Mouse (Mus musculus) ES-E14 (cell line): ENCODE data around the gene Chmp6. TPM values are rescaled to one million over a fixed set of nuclear protein-coding genes. Genes with fewer than 3 reads are reported as not detected.

Experiments used
- DNase-seq: peaks from one replicate; pipeline ENCODE4 v3.0.0-alpha.2; 2013; ENCODE audit warnings: low read depth, low spot score
- H3K27ac ChIP-seq: 2 replicates; pipeline ENCODE4 v1.5.1; 2012; ENCODE audit warnings: low read depth, mild to moderate bottlenecking, low read length, moderate library complexity, mixed read lengths; ENCODE audit not compliant: poor library complexity, insufficient read depth, severe bottlenecking
- H3K36me3 ChIP-seq: 2 replicates; pipeline ENCODE4 v1.6.1; 2012; ENCODE audit warnings: mild to moderate bottlenecking, low read length, moderate library complexity, mixed read lengths; ENCODE audit not compliant: control insufficient read depth, poor library complexity, insufficient read depth, severe bottlenecking
- H3K4me1 ChIP-seq, 2 experiments: fragments of 150-350 bp in 1 of 2; sonication (generic) in 1 of 2; 2 replicates each; pipeline ENCODE4 v1.6.1; 2012; ENCODE audit warnings: low read length in 2 of 2, mild to moderate bottlenecking in 1 of 2, mixed read lengths in 1 of 2; ENCODE audit not compliant: control insufficient read depth in 2 of 2, insufficient read depth in 2 of 2, poor library complexity in 1 of 2
- H3K4me3 ChIP-seq, 2 experiments: fragments of 150-350 bp in 1 of 2; sonication (generic) in 1 of 2; 2 replicates each; pipeline ENCODE4 v1.5.1; 2012; ENCODE audit warnings: low read length in 2 of 2, low read depth in 1 of 2, mild to moderate bottlenecking in 1 of 2, mixed read lengths in 1 of 2; ENCODE audit not compliant: insufficient read depth in 1 of 2, poor library complexity in 1 of 2, severe bottlenecking in 1 of 2
- H3K9ac ChIP-seq: 2 replicates; pipeline ENCODE4 v1.6.1; 2012; ENCODE audit warnings: low read depth, mild to moderate bottlenecking, low read length, mixed read lengths; ENCODE audit not compliant: poor library complexity, insufficient read depth, severe bottlenecking
- H3K9me3 ChIP-seq: fragments of 150-350 bp; sonication (generic); 2 replicates; pipeline ENCODE4 v1.6.1; 2012; ENCODE audit warnings: low read depth, mild to moderate bottlenecking, low read length; ENCODE audit not compliant: control insufficient read depth, insufficient read depth
- CHD2 ChIP-seq: IDR thresholded peaks from 2 replicates; pipeline ENCODE4 v1.6.1; 2014; ENCODE audit warnings: mild to moderate bottlenecking, low read depth, low read length, inconsistent platforms
- HCFC1 ChIP-seq: IDR thresholded peaks from 2 replicates; pipeline ENCODE4 v1.6.1; 2012; ENCODE audit warnings: low read length, inconsistent platforms, borderline replicate concordance; ENCODE audit not compliant: insufficient read depth
- MAFK ChIP-seq: IDR thresholded peaks from 2 replicates; pipeline ENCODE4 v1.6.1; 2014; ENCODE audit warnings: mild to moderate bottlenecking, low read depth, low read length, inconsistent platforms; ENCODE audit not compliant: insufficient read depth
- ZC3H11A ChIP-seq: IDR thresholded peaks from 2 replicates; pipeline ENCODE4 v1.6.1; 2012; ENCODE audit warnings: low read depth, mild to moderate bottlenecking, inconsistent platforms, low read length, borderline replicate concordance
- ZNF384 ChIP-seq: IDR thresholded peaks from 2 replicates; pipeline ENCODE4 v1.6.1; 2012; ENCODE audit warnings: low read depth, low read length, inconsistent platforms
- in situ Hi-C, 2 experiments: fragments of 600-800 bp; cut with MboI; formaldehyde crosslinking; loops; one replicate each; pipeline ENCODE4 v1.15.1; 2025; ENCODE audit warnings: low sequenced_read_pairs in 2 of 2, inconsistent platforms in 1 of 2; ENCODE audit not compliant: unreplicated experiment in 2 of 2
- total RNA-seq: library from RNA; depleted of rRNA; stranded (reverse); fragments of 300-350 nt; gene quantifications from 2 replicates; pipeline ENCODE4 v1.2.3, GENCODE M21; 2012

Chmp6 gene
- total RNA-seq, 1 experiment: 48.1 TPM

DNA sequence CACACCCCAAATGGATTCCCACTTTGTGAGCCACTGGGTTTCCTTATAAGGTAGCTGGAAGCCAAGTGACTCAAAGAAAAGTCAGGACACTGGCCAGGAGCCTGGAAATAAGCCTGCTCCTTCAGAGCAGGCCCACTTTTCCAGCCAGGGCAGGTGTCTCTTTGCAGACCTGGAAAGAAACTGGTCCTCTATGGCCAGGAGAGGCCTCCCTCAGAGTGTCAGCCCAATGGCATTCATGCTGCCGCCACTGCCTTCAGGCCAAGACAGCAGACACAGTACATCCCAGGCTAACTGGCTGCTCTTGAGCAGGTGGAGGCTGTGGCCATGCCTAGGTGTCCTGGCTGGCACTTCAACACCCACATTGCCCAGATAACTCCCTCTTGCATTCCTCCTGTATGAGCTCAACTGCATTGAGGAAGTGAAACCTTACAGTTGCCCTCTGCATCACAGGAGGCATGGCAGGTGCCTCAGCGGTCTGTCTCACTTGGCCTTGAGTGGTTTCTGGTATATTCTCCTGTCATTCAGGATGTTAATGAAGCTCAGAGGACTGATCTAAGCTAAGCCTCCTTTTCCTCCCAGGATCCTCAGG is 41.6 kb downstream of the Chmp6 start:
- no peak overlapping the region for H3K27ac ChIP-seq
- in situ Hi-C loops: no loop called here
- H3K4me3 ChIP-seq: no peak overlapping the region
- peaks cover 0 to 14% of the 10 kb centered on the region in 2 experiments; a peak in 1 of 4 replicates for H3K4me1 ChIP-seq
- DNase-seq: no peak
- H3K9me3 ChIP-seq: no peaks in the 10 kb centered on the region
- H3K9ac ChIP-seq: no peak overlapping the region
- H3K36me3 ChIP-seq: no peaks in the 10 kb centered on the region
- TF ChIP-seq ZC3H11A: no peak
- TF ChIP-seq MAFK: no peak
- no peak for TF ChIP-seq ZNF384
- TF ChIP-seq HCFC1: no peak
- no peak for TF ChIP-seq CHD2

- Histone ChIP-seq H3K9me3 (no peaks in the 10 kb centered on the region), H3K4me3 (no peak overlapping the region), H3K27ac (no peak overlapping the region), H3K9ac (no peak overlapping the region), H3K36me3 (0 out of 2 replicates have a peak, but pooled peaks cover under 1% of the 10 kb centered on the region), H3K4me1 (peaks cover 0 to 14% of the 10 kb centered on the region in 2 experiments; a peak in 1 of 4 replicates)
- DNase-seq: no peak
- TF ChIP-seq CHD2: no peak
- no peak for TF ChIP-seq ZNF384
- TF ChIP-seq MAFK: no peak
- no peak for TF ChIP-seq ZC3H11A
- TF ChIP-seq HCFC1: no peak
- in situ Hi-C loops: no loop called here
Observed at GRCm38 (mm10) chr11:119955432-119955831, 42.2 kb downstream of the Chmp6 start.

DNA sequence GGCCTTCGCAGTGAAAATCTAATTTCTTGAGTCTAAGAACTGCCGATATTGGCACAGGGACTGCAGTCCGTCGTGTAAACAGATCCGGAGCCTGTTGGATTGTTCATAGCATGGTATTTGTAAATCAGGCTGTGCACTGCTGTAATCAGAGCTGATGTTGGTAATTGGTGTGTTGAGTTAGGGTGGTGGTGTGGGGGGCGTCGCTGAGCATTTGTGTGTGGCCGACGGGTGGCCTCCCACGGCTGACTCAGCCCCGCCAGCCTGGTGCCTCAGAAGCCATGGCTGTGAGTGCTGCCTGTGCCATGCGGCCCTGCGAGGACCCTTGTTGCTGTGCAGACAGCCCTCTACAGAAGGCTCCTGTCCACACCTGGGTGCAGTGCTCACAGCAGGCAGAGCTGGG is 43.3 kb downstream of the Chmp6 start:
- Histone ChIP-seq H3K27ac (no peak overlapping the region), H3K4me1 (peaks cover 0 to 14% of the 10 kb centered on the region in 2 experiments; a peak in 1 of 4 replicates), H3K9ac (no peak overlapping the region), H3K4me3 (no peak overlapping the region), H3K36me3 (0 out of 2 replicates have a peak, but pooled peaks cover 3% of the 10 kb centered on the region), H3K9me3 (no peaks in the 10 kb centered on the region)
- in situ Hi-C loops: no loop called here
- no peak for DNase-seq
- TF ChIP-seq ZC3H11A (no peak), HCFC1 (no peak)

DNA sequence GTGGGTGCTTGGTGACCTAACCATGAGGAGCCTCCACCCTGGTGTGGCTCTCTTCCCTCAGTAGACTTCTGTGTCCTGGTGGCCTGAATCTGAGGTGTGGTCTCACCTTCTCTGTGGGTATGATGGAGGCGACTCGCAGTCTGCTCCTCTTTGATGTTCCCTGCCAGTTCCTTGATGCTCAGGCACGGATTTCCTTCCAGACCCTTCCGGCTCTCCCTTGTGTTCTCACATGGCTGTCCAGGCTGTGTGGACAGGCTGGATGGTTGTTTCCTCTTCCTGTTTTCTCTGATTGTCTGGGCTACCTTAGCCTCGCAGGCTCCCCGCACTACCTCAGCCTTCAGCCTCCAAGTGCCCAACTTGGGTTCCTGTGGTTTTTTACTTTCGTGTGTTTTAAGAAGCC is 45.6 kb downstream of the Chmp6 start:
- H3K4me3 ChIP-seq: no peak overlapping the region
- no peak for TF ChIP-seq ZNF384
- TF ChIP-seq MAFK: no peak
- no peak for TF ChIP-seq CHD2
- no peak for TF ChIP-seq ZC3H11A
- TF ChIP-seq HCFC1: no peak
- no peaks in the 10 kb centered on the region for H3K9me3 ChIP-seq
- DNase-seq: no peak
- in situ Hi-C loops: no loop called here
- 0 out of 2 replicates have a peak, but pooled peaks cover 3% of the 10 kb centered on the region for H3K36me3 ChIP-seq
- H3K27ac ChIP-seq: no peak overlapping the region
- no peak overlapping the region for H3K9ac ChIP-seq
- H3K4me1 ChIP-seq: peaks cover 0 to 14% of the 10 kb centered on the region in 2 experiments; a peak in 1 of 4 replicates

DNA sequence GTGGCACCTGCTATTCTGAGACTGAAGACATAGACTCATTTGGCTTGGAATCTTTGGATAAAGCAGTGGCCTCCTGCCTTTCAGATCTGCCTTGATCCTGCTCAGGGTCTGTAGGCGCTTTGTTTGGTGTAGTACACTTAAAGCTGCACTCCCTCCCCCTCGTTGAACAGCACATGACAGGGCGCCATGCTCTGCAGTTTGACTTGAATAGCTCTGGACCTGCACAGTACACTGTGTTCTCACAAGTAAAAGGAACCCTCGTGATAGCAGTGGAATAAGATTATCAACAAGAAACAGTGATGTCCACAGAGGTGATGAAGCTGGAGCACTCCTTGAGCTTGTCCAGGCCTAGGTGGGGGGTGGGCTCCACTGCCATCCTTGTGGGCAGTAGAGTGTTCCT is 46.5 kb downstream of the Chmp6 start:
- Histone ChIP-seq H3K4me3 (no peak overlapping the region), H3K36me3 (0 out of 2 replicates have a peak, but pooled peaks cover 3% of the 10 kb centered on the region), H3K27ac (no peak overlapping the region), H3K4me1 (peaks cover 0 to 14% of the 10 kb centered on the region in 2 experiments; a peak in 1 of 4 replicates), H3K9ac (no peak overlapping the region), H3K9me3 (no peaks in the 10 kb centered on the region)
- no peak for TF ChIP-seq HCFC1
- no peak for TF ChIP-seq ZNF384
- no peak for TF ChIP-seq MAFK
- TF ChIP-seq CHD2: no peak
- TF ChIP-seq ZC3H11A: no peak
- DNase-seq: no peak
- in situ Hi-C loops: no loop called here
